Mouse (Mus musculus) ES-E14 (cell line): ENCODE results near the gene Arhgef2. TPM values are rescaled to one million over a fixed set of nuclear protein-coding genes. Genes with fewer than 3 reads are reported as not detected.

Source experiments
- DNase-seq: peaks from one replicate; pipeline ENCODE4 v3.0.0-alpha.2; 2013; ENCODE audit warnings: low read depth, low spot score
- H3K27ac ChIP-seq: 2 replicates; pipeline ENCODE4 v1.5.1; 2012; ENCODE audit warnings: low read depth, mild to moderate bottlenecking, low read length, moderate library complexity, mixed read lengths; ENCODE audit not compliant: poor library complexity, insufficient read depth, severe bottlenecking
- H3K36me3 ChIP-seq: 2 replicates; pipeline ENCODE4 v1.6.1; 2012; ENCODE audit warnings: mild to moderate bottlenecking, low read length, moderate library complexity, mixed read lengths; ENCODE audit not compliant: control insufficient read depth, poor library complexity, insufficient read depth, severe bottlenecking
- H3K4me1 ChIP-seq, 2 experiments: fragments of 150-350 bp in 1 of 2; sonication (generic) in 1 of 2; 2 replicates each; pipeline ENCODE4 v1.6.1; 2012; ENCODE audit warnings: low read length in 2 of 2, mild to moderate bottlenecking in 1 of 2, mixed read lengths in 1 of 2; ENCODE audit not compliant: control insufficient read depth in 2 of 2, insufficient read depth in 2 of 2, poor library complexity in 1 of 2
- H3K4me3 ChIP-seq, 2 experiments: fragments of 150-350 bp in 1 of 2; sonication (generic) in 1 of 2; 2 replicates each; pipeline ENCODE4 v1.5.1; 2012; ENCODE audit warnings: low read length in 2 of 2, low read depth in 1 of 2, mild to moderate bottlenecking in 1 of 2, mixed read lengths in 1 of 2; ENCODE audit not compliant: insufficient read depth in 1 of 2, poor library complexity in 1 of 2, severe bottlenecking in 1 of 2
- H3K9ac ChIP-seq: 2 replicates; pipeline ENCODE4 v1.6.1; 2012; ENCODE audit warnings: low read depth, mild to moderate bottlenecking, low read length, mixed read lengths; ENCODE audit not compliant: poor library complexity, insufficient read depth, severe bottlenecking
- H3K9me3 ChIP-seq: fragments of 150-350 bp; sonication (generic); 2 replicates; pipeline ENCODE4 v1.6.1; 2012; ENCODE audit warnings: low read depth, mild to moderate bottlenecking, low read length; ENCODE audit not compliant: control insufficient read depth, insufficient read depth
- CHD2 ChIP-seq: IDR thresholded peaks from 2 replicates; pipeline ENCODE4 v1.6.1; 2014; ENCODE audit warnings: mild to moderate bottlenecking, low read depth, low read length, inconsistent platforms
- HCFC1 ChIP-seq: IDR thresholded peaks from 2 replicates; pipeline ENCODE4 v1.6.1; 2012; ENCODE audit warnings: low read length, inconsistent platforms, borderline replicate concordance; ENCODE audit not compliant: insufficient read depth
- MAFK ChIP-seq: IDR thresholded peaks from 2 replicates; pipeline ENCODE4 v1.6.1; 2014; ENCODE audit warnings: mild to moderate bottlenecking, low read depth, low read length, inconsistent platforms; ENCODE audit not compliant: insufficient read depth
- ZC3H11A ChIP-seq: IDR thresholded peaks from 2 replicates; pipeline ENCODE4 v1.6.1; 2012; ENCODE audit warnings: low read depth, mild to moderate bottlenecking, inconsistent platforms, low read length, borderline replicate concordance
- ZNF384 ChIP-seq: IDR thresholded peaks from 2 replicates; pipeline ENCODE4 v1.6.1; 2012; ENCODE audit warnings: low read depth, low read length, inconsistent platforms
- in situ Hi-C, 2 experiments: fragments of 600-800 bp; cut with MboI; formaldehyde crosslinking; loops; one replicate each; pipeline ENCODE4 v1.15.1; 2025; ENCODE audit warnings: low sequenced_read_pairs in 2 of 2, inconsistent platforms in 1 of 2; ENCODE audit not compliant: unreplicated experiment in 2 of 2
- total RNA-seq: library from RNA; depleted of rRNA; stranded (reverse); fragments of 300-350 nt; gene quantifications from 2 replicates; pipeline ENCODE4 v1.2.3, GENCODE M21; 2012

The Arhgef2 gene
- total RNA-seq, 1 experiment = 50.8 TPM

DNA sequence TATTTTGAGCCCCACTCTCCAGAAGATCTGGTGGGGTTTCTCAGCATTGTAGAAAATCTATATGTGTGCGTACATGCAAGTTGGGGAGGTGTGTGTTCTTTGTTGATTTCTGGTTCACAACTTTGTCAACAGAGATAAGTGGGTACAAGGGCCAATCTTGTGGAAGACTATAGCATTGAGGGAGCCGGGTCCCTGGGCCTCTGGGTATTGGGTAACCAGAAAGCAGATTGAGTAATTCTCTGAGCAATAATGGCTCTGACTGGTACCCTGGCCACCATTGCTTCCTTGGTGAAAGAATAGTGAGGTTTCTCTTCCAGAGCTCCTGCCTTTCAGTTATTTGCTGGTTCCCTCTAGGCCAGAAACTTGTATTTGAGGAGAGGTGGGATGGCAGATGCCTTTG, 36.7 kb upstream of the Arhgef2 start:
- DNase-seq = no peak
- Histone ChIP-seq H3K9me3 (no peaks in the 10 kb centered on the region), H3K36me3 (peaks cover 50% of the 10 kb centered on the region), H3K4me1 (peaks cover 4 to 26% of the 10 kb centered on the region in 2 experiments), H3K9ac (peak overlapping the region; percentile 76; the same call in 1 of the 2 replicates), H3K4me3 (peak overlapping the region; percentile 31 to 63; a peak in 3 of 4 replicates), H3K27ac (peak overlapping the region; percentile 95)
- in situ Hi-C loops = no loop called here
- TF ChIP-seq CHD2 (no peak), HCFC1 (no peak), ZC3H11A (no peak), MAFK (no peak), ZNF384 (no peak)

DNA sequence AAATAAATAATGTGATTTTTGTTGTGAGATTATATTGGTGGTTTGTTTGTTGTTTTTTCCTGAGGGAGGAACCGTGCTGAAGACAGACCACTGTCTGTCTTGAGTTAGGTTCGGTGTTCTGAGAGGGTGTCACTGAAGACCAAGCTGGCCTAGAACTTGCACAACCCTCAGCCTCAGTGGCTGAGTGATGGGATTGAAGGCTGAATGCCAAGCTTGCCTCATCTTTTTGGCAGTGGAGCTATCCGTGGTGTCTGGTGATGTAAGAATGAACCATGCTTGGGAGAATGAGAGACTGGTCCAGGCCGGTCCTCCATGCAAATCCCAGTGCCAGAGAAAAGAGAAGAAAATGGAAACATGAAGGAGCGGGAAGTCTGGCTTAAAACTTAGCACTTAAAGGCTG, 36.1 kb upstream of the Arhgef2 start:
- in situ Hi-C loops = no loop called here
- no peak for DNase-seq
- peaks cover 4 to 25% of the 10 kb centered on the region in 2 experiments for H3K4me1 ChIP-seq
- peaks cover 44% of the 10 kb centered on the region for H3K36me3 ChIP-seq
- H3K9ac ChIP-seq = peak overlapping the region; percentile 76
- peak overlapping the region; percentile 36 to 63 for H3K4me3 ChIP-seq
- H3K9me3 ChIP-seq = no peaks in the 10 kb centered on the region
- H3K27ac ChIP-seq = peak overlapping the region; percentile 95
- TF ChIP-seq HCFC1 (no peak), ZC3H11A (no peak), CHD2 (no peak), ZNF384 (no peak), MAFK (no peak)

DNA sequence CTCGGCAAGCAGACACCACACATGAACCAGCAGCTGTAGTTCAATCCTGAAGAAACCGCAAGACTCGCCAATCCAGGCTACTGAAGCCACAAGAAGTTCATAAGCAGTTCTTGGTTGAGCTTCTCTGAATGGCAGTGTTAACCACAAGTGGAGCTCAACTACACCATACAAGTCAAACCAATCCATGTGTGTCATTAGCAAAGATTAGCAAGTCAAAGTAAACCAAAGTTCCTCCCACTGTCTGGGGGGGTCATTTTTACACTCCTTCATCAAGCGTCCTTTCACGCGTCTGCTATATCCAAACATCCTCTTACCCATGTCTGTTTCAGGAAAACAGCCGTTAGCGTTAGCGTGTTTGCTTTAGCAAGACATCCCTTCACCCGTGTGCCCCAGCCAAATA, 35.4 kb upstream of the Arhgef2 start:
- H3K27ac ChIP-seq = peak overlapping the region; percentile 95
- H3K36me3 ChIP-seq = peaks cover 38% of the 10 kb centered on the region

DNA sequence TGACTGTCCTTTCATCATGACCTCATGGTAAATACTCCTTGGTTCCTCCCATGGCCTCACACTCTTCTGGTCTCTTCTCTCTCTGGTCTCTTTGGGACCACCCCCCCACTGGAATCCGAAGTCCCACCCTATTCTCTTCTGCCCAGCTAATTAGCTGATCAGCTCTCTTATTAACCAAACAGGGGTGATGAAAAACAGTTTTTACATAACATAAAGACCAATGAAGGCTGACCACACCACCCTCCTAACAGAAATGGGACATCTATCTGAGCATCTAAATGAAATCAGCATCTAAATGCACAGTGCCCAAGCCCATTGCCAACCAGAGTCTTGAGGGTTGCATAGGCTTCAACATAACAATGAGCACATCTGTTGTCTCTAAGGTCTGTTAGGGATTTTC, 33.9 kb upstream of the Arhgef2 start:
- no peaks in the 10 kb centered on the region for H3K9me3 ChIP-seq
- H3K36me3 ChIP-seq = peaks cover 24% of the 10 kb centered on the region
- H3K4me1 ChIP-seq = peaks cover 4 to 13% of the 10 kb centered on the region in 2 experiments
- H3K9ac ChIP-seq = peak overlapping the region; percentile 51
- peak overlapping the region; percentile 95 for H3K27ac ChIP-seq
- DNase-seq = peak; percentile 86
- TF ChIP-seq HCFC1 = no peak
- TF ChIP-seq CHD2 = peak; percentile 67
- no peak for TF ChIP-seq ZNF384
- no peak overlapping the region for H3K4me3 ChIP-seq
- in situ Hi-C loops = no loop called here

More for the DNA sequence above, 35.4 kb upstream of the Arhgef2 start:
- TF ChIP-seq ZNF384 = no peak
- TF ChIP-seq MAFK = no peak
- peak overlapping the region; percentile 36 to 63 for H3K4me3 ChIP-seq
- in situ Hi-C loops = no loop called here
- DNase-seq = no peak
- H3K9me3 ChIP-seq = no peaks in the 10 kb centered on the region
- H3K4me1 ChIP-seq = peaks cover 4 to 23% of the 10 kb centered on the region in 2 experiments
- H3K9ac ChIP-seq = peak overlapping the region; percentile 76

DNA sequence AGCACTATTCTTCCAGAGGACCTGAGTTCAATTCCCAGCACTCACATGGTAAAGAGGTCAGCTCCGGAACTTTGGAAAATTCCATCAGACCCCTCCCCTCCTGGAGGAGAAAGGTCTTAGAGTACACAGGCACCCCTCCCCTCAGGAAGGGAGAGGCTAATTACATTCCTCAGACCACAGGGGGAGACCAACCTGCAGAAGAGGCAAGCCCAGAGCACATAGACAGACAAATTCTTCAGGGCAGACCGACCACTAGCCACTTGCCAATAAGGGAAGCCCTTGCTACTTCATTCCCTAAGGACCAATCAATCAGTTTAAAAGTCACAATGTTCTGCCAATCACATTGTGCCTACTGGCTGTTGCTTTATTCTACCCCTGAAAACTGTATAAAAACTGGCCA, 32.9 kb upstream of the Arhgef2 start:
- in situ Hi-C loops = no loop called here
- no peak overlapping the region for H3K4me3 ChIP-seq
- DNase-seq = peak; percentile 84
- TF ChIP-seq ZC3H11A (no peak), CHD2 (peak; percentile 72)
- H3K4me1 ChIP-seq = peaks cover 4 to 13% of the 10 kb centered on the region in 2 experiments
- no peaks in the 10 kb centered on the region for H3K9me3 ChIP-seq
- H3K9ac ChIP-seq = 0 out of 2 replicates have a peak overlapping the region, but pooled peaks have one; percentile 45
- peak overlapping the region; percentile 98; the same call in 1 of the 2 replicates for H3K27ac ChIP-seq
- H3K36me3 ChIP-seq = peaks cover 20% of the 10 kb centered on the region
